Mouse (Mus musculus) neutrophil, adult 59 days (primary cell): ENCODE data around the gene Lefty1. TPM values are rescaled to one million over a fixed set of nuclear protein-coding genes. Genes with fewer than 3 reads are reported as not detected.

Source experiments
- total RNA-seq, 2 experiments: library from RNA; stranded (reverse); gene quantifications; 1 replicate in 1 of 2; 2 replicates in 1 of 2; pipeline ENCODE4 v1.2.4; 2023

Gene Lefty1
- under 1 TPM; 0.42 to 0.49 TPM for total RNA-seq

DNA sequence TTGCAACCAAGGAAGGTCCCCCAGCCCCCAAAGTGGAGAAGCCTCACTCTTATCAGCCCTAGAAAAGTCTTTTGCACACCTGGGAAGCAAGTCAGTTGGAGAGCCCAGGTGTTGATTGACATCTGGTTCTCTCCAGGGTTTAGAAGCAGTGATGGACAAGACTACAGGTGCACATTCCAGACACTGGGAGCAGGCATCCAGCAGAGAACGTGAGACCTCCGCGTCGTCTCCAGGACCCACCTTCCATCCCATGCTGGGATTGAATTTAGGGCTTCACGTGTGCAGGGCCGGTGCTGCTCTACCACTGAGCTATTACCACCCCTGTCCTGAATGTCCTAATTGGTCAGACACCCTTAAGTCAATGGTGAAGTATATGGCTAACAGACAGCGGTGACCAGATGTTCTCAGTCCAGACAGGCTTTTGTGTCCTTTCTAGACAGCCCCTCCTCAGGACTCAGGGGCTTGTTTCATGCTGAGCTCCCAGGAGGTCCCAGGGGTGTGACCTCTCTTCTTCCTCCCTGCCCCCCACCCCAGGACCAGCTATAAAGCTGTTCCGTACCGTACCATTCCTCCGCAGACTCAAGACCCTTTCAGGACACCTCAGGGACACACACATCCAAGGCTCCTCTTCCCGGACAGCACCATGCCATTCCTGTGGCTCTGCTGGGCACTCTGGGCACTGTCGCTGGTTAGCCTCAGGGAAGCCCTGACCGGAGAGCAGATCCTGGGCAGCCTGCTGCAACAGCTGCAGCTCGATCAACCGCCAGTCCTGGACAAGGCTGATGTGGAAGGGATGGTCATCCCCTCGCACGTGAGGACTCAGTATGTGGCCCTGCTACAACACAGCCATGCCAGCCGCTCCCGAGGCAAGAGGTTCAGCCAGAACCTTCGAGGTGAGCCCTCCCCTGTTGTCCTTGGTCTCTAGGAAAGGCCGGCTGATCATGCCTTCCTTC, at the start of gene Lefty1:
Gene Lefty1 (plus strand): TSS at position 556 of the 953 bp plus-strand sequence.

GRCm38 (mm10) chr1:180892808-180893207, 42.0 kb upstream of the Lefty1 start, which contains the start of gene Lefty2:
Gene Lefty2, plus strand, starts transcription at chr1:180893108.

GRCm38 (mm10) chr1:180904039-180904814, 30.6 kb upstream of the Lefty1 start, which contains the start of gene Pycr2:
Gene Pycr2, plus strand, starts transcription at chr1:180904293.

DNA sequence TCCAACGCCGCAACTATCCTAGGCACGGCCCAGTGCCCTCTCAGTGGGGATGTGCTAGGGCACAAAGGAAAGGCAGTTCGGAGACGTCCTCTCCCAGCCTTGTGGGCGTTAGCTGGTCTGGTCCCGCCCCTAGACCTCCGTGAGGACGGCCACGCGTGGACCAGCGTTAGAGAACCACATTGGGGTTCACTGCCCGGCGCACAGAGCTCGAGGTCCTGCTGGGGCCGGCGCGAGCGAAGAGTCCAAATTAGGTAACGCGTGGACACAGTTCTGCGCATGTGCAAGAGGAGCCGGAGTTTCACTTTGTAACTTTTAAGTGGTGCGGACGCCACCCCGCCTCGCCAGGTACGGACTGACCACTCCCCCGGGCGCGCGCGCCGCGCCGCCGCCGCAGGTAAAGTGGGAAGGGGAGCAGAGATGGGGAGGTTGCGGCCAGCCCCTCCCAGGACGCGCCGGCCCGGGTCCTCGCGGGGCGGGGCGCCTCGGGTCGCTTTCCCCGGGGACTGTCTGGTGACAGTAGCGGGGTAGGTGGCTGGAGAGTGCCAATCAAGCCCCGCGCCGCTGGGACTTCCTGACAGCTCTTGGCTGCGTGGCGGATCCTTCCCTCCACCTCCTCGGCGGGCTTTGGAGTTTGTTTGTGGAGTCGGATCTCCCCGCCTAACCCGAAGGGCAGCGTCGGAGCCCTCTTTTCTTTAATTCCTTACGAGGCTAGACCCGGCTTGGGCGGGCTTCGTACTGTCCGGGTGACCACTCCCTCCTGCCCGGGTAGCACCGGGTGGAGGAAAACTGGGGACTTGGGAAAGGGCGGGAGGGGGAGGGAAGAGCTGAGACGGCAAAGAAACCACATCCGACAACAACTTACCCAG, 7.6 kb downstream of the Lefty1 start, which contains the start of gene Tmem63a:
Gene Tmem63a (plus strand): TSS at position 179 of the 866 bp plus-strand sequence.

Other genes with a start within 250 kb of the Lefty1 start
- not detected for gene Mixl1, start 238.0 kb upstream of the Lefty1 start, total RNA-seq
- 10 to 100 TPM; 29.1 to 31.8 TPM for gene Acbd3, start 209.0 kb upstream of the Lefty1 start, total RNA-seq
- gene H3f3a, start 121.1 kb upstream of the Lefty1 start, total RNA-seq, result 1,000 to 10,000 TPM; 1,595 to 1,745 TPM
- 10 to 100 TPM; 59.2 to 61.2 TPM for gene Sde2, start 83.9 kb upstream of the Lefty1 start, total RNA-seq
- not detected for gene Lefty2, start 41.9 kb upstream of the Lefty1 start, total RNA-seq
- 10 to 100 TPM; 16.5 to 17.3 TPM for gene Pycr2, start 30.7 kb upstream of the Lefty1 start, total RNA-seq
- 10 to 100 TPM; 66.0 to 69.7 TPM for gene Tmem63a, start 7.3 kb downstream of the Lefty1 start, total RNA-seq
- gene Ephx1, start 85.9 kb downstream of the Lefty1 start, total RNA-seq, result 1 to 10 TPM in 1 of 2 experiments, under 1 TPM in 1; 0.84 to 1.7 TPM
- not detected for gene 9130409I23Rik, start 116.2 kb downstream of the Lefty1 start, total RNA-seq
- 10 to 100 TPM in 1 of 2 experiments, 1 to 10 TPM in 1; 8.9 to 12.2 TPM for gene Nvl, start 209.2 kb downstream of the Lefty1 start, total RNA-seq
- 10 to 100 TPM; 31.0 to 39.6 TPM for gene Cnih4, start 209.7 kb downstream of the Lefty1 start, total RNA-seq